Mouse (Mus musculus) R1 (cell line): ENCODE data around the gene Tcf7l1.

Experiments
- DNase-seq: peaks from one replicate; pipeline ENCODE4 v3.0.0-alpha.2; 2018; ENCODE audit warnings: low read depth, low spot score

Gene Tcf7l1

GRCm38 (mm10) chr6:72699467-72700126 lies 89.5 kb downstream of the Tcf7l1 start:
- peak; percentile 81 for DNase-seq

DNA sequence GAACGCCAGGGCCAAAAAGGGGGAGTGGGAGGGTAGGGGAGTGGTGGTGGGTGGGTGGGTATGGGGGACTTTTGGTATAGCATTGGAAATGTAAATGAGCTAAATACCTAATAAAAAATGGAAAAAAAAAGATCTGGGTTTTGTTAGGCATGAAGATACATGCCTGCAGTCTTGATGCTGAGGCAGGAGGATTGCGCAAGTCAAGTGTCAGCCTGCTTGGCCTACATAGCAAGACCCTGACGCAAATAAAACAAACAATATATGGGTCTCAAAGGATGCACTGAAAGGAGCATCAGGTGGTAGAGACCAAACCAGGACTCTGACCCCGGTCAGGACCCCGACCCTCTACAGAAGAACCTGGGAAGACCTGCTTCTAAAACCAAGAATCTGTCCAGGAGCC lies 90.5 kb downstream of the Tcf7l1 start:
- no peak for DNase-seq

DNA sequence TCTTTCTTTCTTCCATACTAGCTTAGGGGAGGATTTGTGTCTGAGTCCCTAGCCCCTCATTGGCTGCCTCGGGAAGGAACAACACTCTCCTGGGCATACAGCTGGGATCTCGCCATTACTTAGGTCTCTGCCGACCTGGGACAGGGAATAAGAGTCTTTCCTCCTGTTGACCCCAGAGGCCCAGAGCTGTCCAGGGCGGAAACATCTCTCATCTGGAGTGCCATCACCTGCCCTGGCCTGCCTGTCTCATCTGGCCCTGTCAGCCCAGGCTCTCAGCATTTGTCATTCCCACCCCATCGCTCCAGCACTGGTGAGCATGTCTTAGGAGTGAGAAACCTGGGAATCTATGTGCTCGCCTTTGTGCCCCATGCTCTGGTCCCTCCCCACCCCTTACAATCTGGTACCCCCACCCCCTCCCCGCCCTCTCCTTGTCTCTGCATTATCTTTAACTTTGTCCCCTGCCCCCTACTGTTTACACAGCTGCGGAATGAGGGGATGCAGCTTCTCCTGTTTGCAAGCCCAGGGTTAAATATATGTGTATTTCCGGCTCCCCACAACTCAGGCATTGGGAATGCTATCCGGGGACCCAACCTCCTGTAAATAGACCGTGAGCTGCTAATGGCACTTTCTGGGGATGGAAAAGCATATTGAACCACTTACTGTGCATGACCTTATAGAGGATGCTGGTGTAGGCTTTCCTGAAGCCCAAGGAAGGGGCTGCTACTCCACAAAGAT lies 92.3 kb downstream of the Tcf7l1 start:
- DNase-seq = no peak

DNA sequence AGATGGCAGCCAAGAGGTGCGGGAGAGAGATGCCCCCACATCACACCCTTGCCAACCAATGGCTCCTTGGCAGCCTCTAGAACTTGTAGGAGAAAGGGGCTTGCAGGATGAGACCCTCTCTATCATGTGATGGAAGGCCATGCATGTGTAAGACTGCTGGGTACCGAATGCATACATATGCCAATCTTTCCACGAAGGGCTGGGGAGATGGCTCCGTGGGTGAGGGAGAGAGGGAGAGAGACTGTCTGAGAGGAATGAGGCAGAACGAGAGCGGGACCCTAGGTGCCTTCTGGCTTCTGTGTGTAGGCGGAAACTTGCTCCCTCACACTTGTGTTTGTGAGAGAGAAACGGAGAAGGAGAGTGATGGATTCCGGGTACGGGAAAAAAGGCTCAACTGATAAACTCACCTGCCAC lies 94.3 kb downstream of the Tcf7l1 start:
- DNase-seq = no peak

DNA sequence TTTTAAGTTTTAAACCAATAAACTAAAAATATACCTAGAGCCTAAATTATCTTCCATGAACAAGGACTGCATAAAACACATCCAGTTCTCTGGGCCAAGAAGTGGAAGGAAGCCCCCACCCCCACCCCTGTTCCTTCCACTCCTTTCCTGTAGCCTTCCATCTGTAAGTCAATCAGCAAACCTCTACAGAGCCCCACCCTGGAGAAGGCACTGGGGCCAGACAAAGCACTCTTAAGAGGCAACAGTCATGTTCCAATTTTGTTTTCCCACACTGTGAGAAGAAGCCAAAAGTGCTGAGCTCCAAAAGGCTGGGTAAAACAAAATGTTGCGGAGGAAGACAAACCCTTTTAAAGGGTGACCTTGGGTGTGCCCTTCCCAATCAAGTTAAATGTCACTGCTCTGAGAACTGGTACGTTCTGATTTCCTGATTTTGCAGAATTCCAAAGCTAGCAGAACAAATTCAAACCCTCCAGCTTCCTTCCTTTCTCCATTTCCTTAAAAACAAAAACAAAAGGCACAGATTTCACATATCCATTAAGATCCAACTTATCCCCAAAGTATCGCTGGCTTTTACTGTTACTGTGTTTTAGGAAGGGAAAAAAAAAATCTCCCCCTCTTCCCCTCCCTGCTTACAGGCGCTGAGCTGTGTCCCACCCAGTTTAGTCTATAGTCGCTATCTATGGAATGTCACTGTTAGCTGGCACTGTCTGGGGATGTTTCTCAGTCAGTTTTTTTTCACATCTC lies 94.8 kb downstream of the Tcf7l1 start:
- peak; percentile 78 for DNase-seq

DNA sequence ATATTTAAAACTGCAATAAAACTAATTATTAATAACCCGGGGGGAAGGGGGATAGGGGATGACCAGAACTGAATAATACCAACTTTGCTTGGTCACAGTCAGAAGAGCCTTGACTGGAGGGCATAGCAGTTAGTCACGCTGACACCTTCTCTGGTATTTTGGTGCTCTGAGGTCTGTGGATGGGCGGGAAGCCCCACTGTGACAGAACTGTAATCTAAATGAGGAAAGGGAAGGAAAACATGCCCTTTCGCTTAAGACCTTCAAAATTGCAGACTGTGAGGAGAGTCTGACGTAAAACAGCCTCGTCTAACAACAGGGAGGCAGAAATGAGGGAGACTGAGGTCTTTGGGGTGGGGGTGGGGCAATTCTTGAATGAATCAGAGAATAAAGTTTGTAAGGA lies 96.6 kb downstream of the Tcf7l1 start:
- DNase-seq = no peak

GRCm38 (mm10) chr6:72691549-72691948 lies 97.5 kb downstream of the Tcf7l1 start:
- DNase-seq = no peak

- peak; percentile 89 for DNase-seq
Observed at GRCm38 (mm10) chr6:72690595-72690994, 98.5 kb downstream of the Tcf7l1 start.

- no peak for DNase-seq
Observed at GRCm38 (mm10) chr6:72690001-72690400, 99.1 kb downstream of the Tcf7l1 start.

GRCm38 (mm10) chr6:72689046-72689445 lies 100.0 kb downstream of the Tcf7l1 start:
- DNase-seq = no peak

GRCm38 (mm10) chr6:72685165-72685564 lies 103.9 kb downstream of the Tcf7l1 start:
- no peak for DNase-seq

- no peak for DNase-seq
Observed at GRCm38 (mm10) chr6:72684260-72684805, 104.7 kb downstream of the Tcf7l1 start.

DNA sequence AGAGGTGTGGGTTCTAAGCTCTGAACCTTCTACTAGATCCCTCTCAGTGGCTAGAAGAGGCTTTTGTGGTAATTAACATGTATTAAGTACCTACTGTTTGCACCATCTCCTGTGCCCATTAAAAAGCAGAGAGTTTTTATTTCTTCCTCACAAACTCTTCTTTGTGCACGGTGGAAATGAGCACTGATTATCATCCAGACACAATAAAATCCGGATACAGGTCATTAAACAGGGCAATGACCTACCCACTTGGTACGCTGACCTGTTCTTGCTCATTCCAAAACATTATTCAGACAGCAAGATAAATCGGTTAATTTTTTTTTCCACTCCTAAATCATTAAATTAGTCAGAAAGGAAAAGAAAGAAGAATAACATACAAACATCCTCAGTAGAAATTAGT lies 106.8 kb downstream of the Tcf7l1 start:
- DNase-seq = no peak

- DNase-seq = no peak
Observed at GRCm38 (mm10) chr6:72680936-72681335, 108.1 kb downstream of the Tcf7l1 start.

- no peak for DNase-seq
Observed at GRCm38 (mm10) chr6:72678631-72679030, 110.4 kb downstream of the Tcf7l1 start.

DNA sequence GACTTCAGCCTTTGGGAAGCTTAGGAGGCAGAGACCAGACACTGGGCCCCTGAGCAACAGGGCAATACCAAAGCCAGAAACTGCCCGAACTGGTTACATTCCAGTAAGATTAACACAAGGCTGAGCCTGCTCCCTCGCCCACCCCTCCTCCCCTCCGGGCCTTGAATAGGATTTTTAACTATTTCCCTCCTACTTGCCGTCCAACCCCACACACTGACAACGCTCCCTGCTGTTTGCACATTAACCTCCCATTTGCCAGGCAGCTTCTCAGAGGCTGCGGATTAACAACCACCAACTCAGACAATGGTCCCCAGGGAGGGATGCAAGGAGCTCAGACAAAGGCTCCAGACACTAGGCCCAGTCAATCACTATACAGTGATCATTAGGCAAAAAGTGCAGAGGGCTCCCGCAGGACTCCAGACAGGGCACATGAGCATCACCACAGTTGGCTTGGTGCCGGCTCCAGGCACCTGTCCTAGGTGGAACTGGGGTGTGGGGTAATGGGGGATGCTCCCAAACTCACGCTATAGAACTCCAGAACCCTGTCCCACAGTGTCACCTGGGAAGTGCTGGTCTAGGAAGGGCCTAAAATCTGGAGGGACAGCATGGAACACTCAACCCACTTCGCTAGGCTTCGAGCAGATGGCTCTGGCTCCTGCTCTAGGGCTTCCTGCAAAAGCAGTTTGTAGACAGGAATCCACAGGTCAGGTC lies 111.4 kb downstream of the Tcf7l1 start:
- DNase-seq = peak; percentile 99

DNA sequence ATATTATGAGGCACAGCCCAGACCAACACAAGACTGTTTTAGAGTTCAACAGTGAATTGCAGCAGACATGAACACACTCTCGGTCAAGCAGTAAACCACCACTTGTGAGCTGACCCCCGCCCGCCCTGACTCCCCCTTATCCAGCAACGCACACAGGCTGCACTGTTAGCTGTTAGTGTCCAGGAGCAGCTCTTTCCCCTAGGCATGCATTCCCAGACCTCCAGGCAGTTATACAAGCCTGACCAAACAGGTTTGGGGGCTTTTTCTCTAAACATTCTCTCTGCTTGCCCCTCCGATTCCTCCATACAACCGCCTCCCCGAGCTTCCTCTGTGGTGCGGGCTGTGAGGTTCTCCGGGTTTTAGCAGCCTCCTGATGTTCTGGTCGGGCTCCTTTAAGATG lies 112.0 kb downstream of the Tcf7l1 start:
- DNase-seq = no peak

- DNase-seq = peak; percentile 44
Observed at GRCm38 (mm10) chr6:72676376-72676775, 112.7 kb downstream of the Tcf7l1 start.

- no peak for DNase-seq
Observed at GRCm38 (mm10) chr6:72673751-72674150, 115.3 kb downstream of the Tcf7l1 start.

GRCm38 (mm10) chr6:72671129-72671528 lies 117.9 kb downstream of the Tcf7l1 start:
- DNase-seq = peak; percentile 50

GRCm38 (mm10) chr6:72667021-72667420 lies 122.0 kb downstream of the Tcf7l1 start:
- DNase-seq = peak; percentile 78

- DNase-seq = no peak
Observed at GRCm38 (mm10) chr6:72664290-72664689, 124.8 kb downstream of the Tcf7l1 start.
